Mouse (Mus musculus): ENCODE measurements around the gene Vmn1r85. TPM values are rescaled to one million over a fixed set of nuclear protein-coding genes. Genes with fewer than 3 reads are reported as not detected.
A peak's percentile ranks its signal among the peaks of the same experiment; 100 is the strongest.

Vmn1r85 gene
- polyA plus RNA-seq, 1 experiment from 2014 or later, result not detected

DNA sequence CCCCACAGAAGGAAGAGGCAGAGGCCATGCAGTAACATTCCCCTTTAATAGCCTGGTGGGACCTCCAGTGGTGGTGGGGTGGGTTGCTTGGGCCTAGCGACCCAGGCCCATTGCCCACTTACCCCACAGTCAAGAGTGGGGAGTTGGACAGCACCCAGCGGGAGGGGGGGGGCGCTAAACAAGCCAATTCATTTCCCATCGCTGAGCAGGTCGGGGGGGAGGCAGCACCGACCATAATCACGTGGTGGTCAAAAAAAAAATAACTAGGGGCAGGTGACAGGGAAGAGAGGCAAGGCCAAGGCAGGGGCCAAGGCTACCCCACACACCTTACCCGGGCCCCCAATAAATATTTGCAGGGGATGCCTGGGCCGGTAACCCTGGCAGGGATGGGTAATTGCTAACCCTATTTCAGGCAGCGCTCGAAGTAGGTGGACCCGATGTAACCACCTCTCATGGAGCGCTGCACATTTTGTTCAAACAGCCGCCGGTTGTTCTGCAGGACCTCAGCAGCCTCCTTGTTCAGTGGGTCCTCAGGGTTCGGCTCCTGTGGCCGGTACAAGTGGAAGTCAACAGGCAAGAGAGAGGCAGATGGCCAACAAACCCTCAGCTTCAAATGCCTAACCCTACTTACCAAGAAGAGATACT is 59.6 kb downstream of the Vmn1r85 start:
- H3K36me3 ChIP-seq (ENCODE audit: control insufficient read depth, insufficient read depth, low read length), result peaks cover 44% of the 10 kb centered on the region
- no peak overlapping the region for H3K9ac ChIP-seq (replicated peaks; ENCODE audit: low read depth, low read length)
- 83% methylated on average over 17 of the region's 17 CpGs for WGBS

GRCm38 (mm10) chr7:13034148-13034977 is 60.6 kb downstream of the Vmn1r85 start, which contains the start of gene Chmp2a:
Chmp2a (minus strand) TSS chr7:13034807.
- H3K9me3 ChIP-seq (ENCODE audit: control insufficient read depth, low read depth, low read length), result no peaks in the 10 kb centered on the region
- no peaks in the 10 kb centered on the region for H3K27me3 ChIP-seq (ENCODE audit: control insufficient read depth, insufficient read depth, low read length)
- H3K4me1 ChIP-seq (ENCODE audit: control insufficient read depth, insufficient read depth, low read length), result peaks cover 31% of the 10 kb centered on the region
- peak; percentile 81 for ATAC-seq (ENCODE audit: insufficient number of reproducible peaks, insufficient read depth, low FRiP score, low read depth)
- peak within 1 kb of the TSS; percentile 81 for H3K9ac ChIP-seq (replicated peaks; ENCODE audit: low read depth, low read length)
- WGBS, result under 1% methylated on average over 45 of the region's 45 CpGs
- H3K36me3 ChIP-seq (ENCODE audit: control insufficient read depth, insufficient read depth, low read length), result peaks cover 53% of the 10 kb centered on the region
- H3K4me3 ChIP-seq (ENCODE audit: low read depth, low read length), result peak within 1 kb of the TSS; percentile 45
- peak within 1 kb of the TSS; percentile 90 for H3K27ac ChIP-seq (ENCODE audit: low read length)
- peak within 1 kb of the TSS; percentile 91 for H3K4me2 ChIP-seq (replicated peaks; ENCODE audit: low read depth, low read length)

More for the DNA sequence above, 59.6 kb downstream of the Vmn1r85 start:
- H3K9me3 ChIP-seq (ENCODE audit: control insufficient read depth, low read depth, low read length), result no peaks in the 10 kb centered on the region
- peak overlapping the region; percentile 45; the same call in 1 of the 2 replicates for H3K4me3 ChIP-seq (ENCODE audit: low read depth, low read length)
- H3K27me3 ChIP-seq (ENCODE audit: control insufficient read depth, insufficient read depth, low read length), result no peaks in the 10 kb centered on the region
- H3K27ac ChIP-seq (ENCODE audit: low read length), result peak overlapping the region; percentile 90; the same call in 1 of the 2 replicates
- H3K4me2 ChIP-seq (replicated peaks; ENCODE audit: low read depth, low read length), result 0 out of 2 replicates have a peak overlapping the region, but pooled peaks have one; percentile 91
- peaks cover 33% of the 10 kb centered on the region for H3K4me1 ChIP-seq (ENCODE audit: control insufficient read depth, insufficient read depth, low read length)
- no peak for ATAC-seq (ENCODE audit: insufficient number of reproducible peaks, insufficient read depth, low FRiP score, low read depth)

DNA sequence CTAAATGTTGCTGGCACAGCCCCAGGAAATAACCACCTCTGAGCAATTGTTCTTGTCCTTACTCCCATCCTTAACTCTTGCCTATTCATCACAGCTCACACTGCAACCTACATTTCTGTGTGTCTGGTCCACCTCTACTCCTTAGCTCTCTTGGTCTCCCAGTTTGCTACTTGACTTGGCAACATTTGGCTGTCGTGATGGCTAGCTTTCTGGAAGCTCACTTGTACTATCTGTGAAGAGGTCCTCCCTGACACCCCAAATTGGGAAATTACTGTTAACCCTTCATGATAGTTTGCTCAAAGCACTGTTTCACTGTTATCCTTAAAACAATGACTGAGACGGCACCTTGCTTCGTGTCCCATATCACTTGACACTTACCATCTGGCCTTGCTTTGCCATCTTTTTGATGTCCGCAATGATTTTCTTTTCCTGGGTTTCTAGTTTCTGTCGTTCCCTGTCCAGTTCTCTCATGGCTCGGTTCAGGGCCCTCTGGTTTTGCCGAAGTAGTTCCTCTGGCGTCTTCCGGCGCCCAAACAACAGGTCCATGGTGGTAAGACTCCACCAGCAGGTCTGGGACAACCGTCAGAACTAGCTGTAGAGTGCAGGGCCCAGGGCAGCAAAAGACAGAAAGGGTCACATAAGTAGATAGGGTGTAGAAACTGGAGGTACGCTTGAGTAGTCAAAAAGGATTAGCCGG is 61.4 kb downstream of the Vmn1r85 start:
- H3K27ac ChIP-seq (ENCODE audit: low read length), result peak overlapping the region; percentile 90
- H3K36me3 ChIP-seq (ENCODE audit: control insufficient read depth, insufficient read depth, low read length), result peaks cover 61% of the 10 kb centered on the region
- no peak for ATAC-seq (ENCODE audit: insufficient number of reproducible peaks, insufficient read depth, low FRiP score, low read depth)
- peaks cover 24% of the 10 kb centered on the region for H3K4me1 ChIP-seq (ENCODE audit: control insufficient read depth, insufficient read depth, low read length)
- peak overlapping the region; percentile 81 for H3K9ac ChIP-seq (replicated peaks; ENCODE audit: low read depth, low read length)
- H3K9me3 ChIP-seq (ENCODE audit: control insufficient read depth, low read depth, low read length), result no peaks in the 10 kb centered on the region
- peak overlapping the region; percentile 91 for H3K4me2 ChIP-seq (replicated peaks; ENCODE audit: low read depth, low read length)
- WGBS, result 46% methylated on average over 13 of the region's 13 CpGs
- no peaks in the 10 kb centered on the region for H3K27me3 ChIP-seq (ENCODE audit: control insufficient read depth, insufficient read depth, low read length)
- peak overlapping the region; percentile 45 for H3K4me3 ChIP-seq (ENCODE audit: low read depth, low read length)

Other genes starting within 250 kb of the Vmn1r85 start
- gene Zfp128, start 214.0 kb downstream of the Vmn1r85 start, polyA plus RNA-seq (2014; fragmentation: Nextera tagmentation; extraction: Ambion mirVana), result 4.5 and 4.6 TPM in 2 replicates
- gene Zscan22, start 197.4 kb downstream of the Vmn1r85 start, polyA plus RNA-seq (2014; fragmentation: Nextera tagmentation; extraction: Ambion mirVana), result 22.4 and 23.0 TPM in 2 replicates
- gene Rps5, start 172.9 kb downstream of the Vmn1r85 start, polyA plus RNA-seq (2014; fragmentation: Nextera tagmentation; extraction: Ambion mirVana), result 1,309 and 1,442 TPM in 2 replicates
- 0.97 and 1.4 TPM in 2 replicates for gene Rnf225, start 167.8 kb downstream of the Vmn1r85 start, polyA plus RNA-seq (2014; fragmentation: Nextera tagmentation; extraction: Ambion mirVana)
- gene Zfp324, start 129.3 kb downstream of the Vmn1r85 start, polyA plus RNA-seq (2014; fragmentation: Nextera tagmentation; extraction: Ambion mirVana), result 9.4 and 9.7 TPM in 2 replicates
- gene Zfp446, start 117.3 kb downstream of the Vmn1r85 start, polyA plus RNA-seq (2014; fragmentation: Nextera tagmentation; extraction: Ambion mirVana), result 8.7 and 9.2 TPM in 2 replicates
- not detected in 2 replicates for gene Slc27a5, start 97.0 kb downstream of the Vmn1r85 start, polyA plus RNA-seq (2014; fragmentation: Nextera tagmentation; extraction: Ambion mirVana)
- gene Trim28, start 96.1 kb downstream of the Vmn1r85 start, polyA plus RNA-seq (2014; fragmentation: Nextera tagmentation; extraction: Ambion mirVana), result 386 and 397 TPM in 2 replicates
- 21.3 and 21.8 TPM in 2 replicates for gene Zbtb45, start 85.1 kb downstream of the Vmn1r85 start, polyA plus RNA-seq (2014; fragmentation: Nextera tagmentation; extraction: Ambion mirVana)
- 150 and 157 TPM in 2 replicates for gene Chmp2a, start 60.4 kb downstream of the Vmn1r85 start, polyA plus RNA-seq (2014; fragmentation: Nextera tagmentation; extraction: Ambion mirVana)
- gene Ube2m, start 56.9 kb downstream of the Vmn1r85 start, polyA plus RNA-seq (2014; fragmentation: Nextera tagmentation; extraction: Ambion mirVana), result 56.6 and 59.6 TPM in 2 replicates
- gene Mzf1, start 40.4 kb downstream of the Vmn1r85 start, polyA plus RNA-seq (2014; fragmentation: Nextera tagmentation; extraction: Ambion mirVana), result 3.1 and 3.4 TPM in 2 replicates
- gene Vmn1r86, start 24.7 kb upstream of the Vmn1r85 start, polyA plus RNA-seq (2014; fragmentation: Nextera tagmentation; extraction: Ambion mirVana), result not detected in 2 replicates
- not detected in 2 replicates for gene Vmn1r87, start 45.0 kb upstream of the Vmn1r85 start, polyA plus RNA-seq (2014; fragmentation: Nextera tagmentation; extraction: Ambion mirVana)
- gene Vmn1r88, start 64.4 kb upstream of the Vmn1r85 start, polyA plus RNA-seq (2014; fragmentation: Nextera tagmentation; extraction: Ambion mirVana), result not detected in 2 replicates
- not detected in 2 replicates for gene Vmn1r89, start 117.8 kb upstream of the Vmn1r85 start, polyA plus RNA-seq (2014; fragmentation: Nextera tagmentation; extraction: Ambion mirVana)
- 117 and 124 TPM in 2 replicates for gene Lig1, start 182.1 kb upstream of the Vmn1r85 start, polyA plus RNA-seq (2014; fragmentation: Nextera tagmentation; extraction: Ambion mirVana)
- 5.7 and 11.6 TPM in 2 replicates for gene Zswim9, start 183.5 kb upstream of the Vmn1r85 start, polyA plus RNA-seq (2014; fragmentation: Nextera tagmentation; extraction: Ambion mirVana)
- gene Pla2g4c, start 229.5 kb upstream of the Vmn1r85 start, polyA plus RNA-seq (2014; fragmentation: Nextera tagmentation; extraction: Ambion mirVana), result 1.1 and 1.3 TPM in 2 replicates